Mouse (Mus musculus) right cerebral cortex, adult 18-20 months (tissue): Measurements from ENCODE around the gene Ddb1.

Experiments used
- DNase-seq: peaks from one replicate; pipeline ENCODE4 v3.0.0; 2022; ENCODE audit warnings: mixed read lengths

Ddb1 gene

GRCm38 (mm10) chr19:10591659-10592377 is 13.3 kb upstream of the Ddb1 start:
- DNase-seq: no peak

- no peak for DNase-seq
Observed at GRCm38 (mm10) chr19:10598188-10598587, 6.9 kb upstream of the Ddb1 start.

GRCm38 (mm10) chr19:10599648-10600047 is 5.5 kb upstream of the Ddb1 start:
- no peak for DNase-seq

GRCm38 (mm10) chr19:10602247-10602769 is 2.8 kb upstream of the Ddb1 start:
- no peak for DNase-seq

GRCm38 (mm10) chr19:10602787-10603186 is 2.3 kb upstream of the Ddb1 start:
- peak; percentile 85 for DNase-seq

GRCm38 (mm10) chr19:10603660-10604523 is 1.2 kb upstream of the Ddb1 start:
- no peak for DNase-seq

GRCm38 (mm10) chr19:10604534-10604933 is 593 bp upstream of the Ddb1 start:
- no peak for DNase-seq

GRCm38 (mm10) chr19:10605901-10606622 is 935 bp downstream of the Ddb1 start:
- DNase-seq: no peak

- DNase-seq: no peak
Observed at GRCm38 (mm10) chr19:10608573-10609240, 3.6 kb downstream of the Ddb1 start.

GRCm38 (mm10) chr19:10634106-10634871 is 29.2 kb downstream of the Ddb1 start, which contains the start of gene Vwce:
Gene Vwce (plus strand): TSS chr19:10634213.
- DNase-seq: peak; percentile 37

- peak; percentile 72 for DNase-seq
Observed at GRCm38 (mm10) chr19:10634872-10635318, 29.8 kb downstream of the Ddb1 start.

GRCm38 (mm10) chr19:10637840-10638239 is 32.7 kb downstream of the Ddb1 start:
- no peak for DNase-seq

GRCm38 (mm10) chr19:10640080-10640479 is 35.0 kb downstream of the Ddb1 start:
- DNase-seq: no peak

GRCm38 (mm10) chr19:10640589-10641378 is 35.7 kb downstream of the Ddb1 start:
- no peak for DNase-seq

- DNase-seq: no peak
Observed at GRCm38 (mm10) chr19:10645616-10646015, 40.5 kb downstream of the Ddb1 start.

- DNase-seq: no peak
Observed at GRCm38 (mm10) chr19:10648156-10648555, 43.0 kb downstream of the Ddb1 start.

- no peak for DNase-seq
Observed at GRCm38 (mm10) chr19:10656058-10656457, 50.9 kb downstream of the Ddb1 start.

GRCm38 (mm10) chr19:10657742-10658141 is 52.6 kb downstream of the Ddb1 start:
- no peak for DNase-seq

GRCm38 (mm10) chr19:10658406-10658805 is 53.3 kb downstream of the Ddb1 start:
- DNase-seq: no peak

- no peak for DNase-seq
Observed at GRCm38 (mm10) chr19:10661373-10661772, 56.2 kb downstream of the Ddb1 start.

GRCm38 (mm10) chr19:10661919-10662318 is 56.8 kb downstream of the Ddb1 start:
- DNase-seq: no peak
